Mouse (Mus musculus) granulocyte monocyte progenitor cell, adult 5-6 weeks (primary cell): ENCODE measurements around the gene Ces2h. TPM values are rescaled to one million over a fixed set of nuclear protein-coding genes. Genes with fewer than 3 reads are reported as not detected.

Source experiments
- total RNA-seq, 2 experiments: library from RNA; stranded (forward) in 1 of 2; stranded (reverse) in 1 of 2; fragments of 200-712, 200-1000 nt in 1 of 2; fragments of >200 nt in 1 of 2; fragmentation: Nextera tagmentation in 1 of 2; gene quantifications; 2 replicates each; pipeline ENCODE4 v1.2.3; 2014 to 2017

Ces2h gene
- total RNA-seq, 2 experiments from 2014 or later: not detected

Other genes with a start within 250 kb of the Ces2h start
- not detected in 2 replicates for gene Ces2b, start 169.3 kb upstream of the Ces2h start, total RNA-seq (2014; fragmentation: Nextera tagmentation)
- gene Ces2b, start 169.3 kb upstream of the Ces2h start, total RNA-seq (2017): not detected in 2 replicates
- not detected in 2 replicates for gene Ces2c, start 153.8 kb upstream of the Ces2h start, total RNA-seq (2014; fragmentation: Nextera tagmentation)
- gene Ces2c, start 153.8 kb upstream of the Ces2h start, total RNA-seq (2017): not detected in 2 replicates
- not detected in 2 replicates for gene Ces2e, start 74.6 kb upstream of the Ces2h start, total RNA-seq (2014; fragmentation: Nextera tagmentation)
- gene Ces2e, start 74.6 kb upstream of the Ces2h start, total RNA-seq (2017): not detected in 2 replicates
- gene Ces2f, start 53.5 kb upstream of the Ces2h start, total RNA-seq (2014; fragmentation: Nextera tagmentation): not detected in 2 replicates
- gene Ces2f, start 53.5 kb upstream of the Ces2h start, total RNA-seq (2017): not detected in 2 replicates
- 0.15 and 0.32 TPM in 2 replicates for gene Ces2g, start 39.1 kb upstream of the Ces2h start, total RNA-seq (2014; fragmentation: Nextera tagmentation)
- gene Ces2g, start 39.1 kb upstream of the Ces2h start, total RNA-seq (2017): 0.65 and 0.88 TPM in 2 replicates
- not detected in 2 replicates for gene Ces3a, start 47.7 kb downstream of the Ces2h start, total RNA-seq (2014; fragmentation: Nextera tagmentation)
- not detected in 2 replicates for gene Ces3a, start 47.7 kb downstream of the Ces2h start, total RNA-seq (2017)
- gene Ces3b, start 82.9 kb downstream of the Ces2h start, total RNA-seq (2014; fragmentation: Nextera tagmentation): not detected in 2 replicates
- gene Ces3b, start 82.9 kb downstream of the Ces2h start, total RNA-seq (2017): not detected in 2 replicates
- gene Ces4a, start 130.9 kb downstream of the Ces2h start, total RNA-seq (2014; fragmentation: Nextera tagmentation): not detected in 2 replicates
- gene Ces4a, start 130.9 kb downstream of the Ces2h start, total RNA-seq (2017): not detected in 2 replicates
- 119 and 135 TPM in 2 replicates for gene Cbfb, start 169.8 kb downstream of the Ces2h start, total RNA-seq (2014; fragmentation: Nextera tagmentation)
- 177 and 185 TPM in 2 replicates for gene Cbfb, start 169.8 kb downstream of the Ces2h start, total RNA-seq (2017)
- 30.9 and 41.0 TPM in 2 replicates for gene D230025D16Rik, start 224.3 kb downstream of the Ces2h start, total RNA-seq (2014; fragmentation: Nextera tagmentation)
- gene D230025D16Rik, start 224.3 kb downstream of the Ces2h start, total RNA-seq (2017): 21.8 and 25.7 TPM in 2 replicates